Mouse (Mus musculus) MEL (cell line): ENCODE measurements around the gene Wdr90. TPM values are rescaled to one million over a fixed set of nuclear protein-coding genes. Genes with fewer than 3 reads are reported as not detected.

Experiments
- DNase-seq: peaks from one replicate; pipeline ENCODE4 v3.0.0; 2011; ENCODE audit warnings: low read depth, low spot score
- H3K27ac ChIP-seq: 2 replicates; pipeline ENCODE4 v1.5.1; 2012; ENCODE audit warnings: low read depth, mild to moderate bottlenecking, control low read depth, low read length, moderate library complexity; ENCODE audit not compliant: control insufficient read depth
- H3K27me3 ChIP-seq, 2 experiments: fragments of 150-350 bp in 1 of 2; sonication (generic) in 1 of 2; 2 replicates each; pipeline ENCODE4 v1.6.1; 2012; ENCODE audit warnings: low read length in 2 of 2, mild to moderate bottlenecking in 2 of 2, improper control_type of control experiment in 1 of 2, moderate library complexity in 1 of 2; ENCODE audit not compliant: insufficient read depth in 2 of 2, control insufficient read depth in 1 of 2
- H3K36me3 ChIP-seq, 2 experiments: 2 replicates each; pipeline ENCODE4 v1.6.1; 2012 to 2014; ENCODE audit warnings: low read length in 2 of 2, improper control_type of control experiment in 1 of 2, inconsistent platforms in 1 of 2, mild to moderate bottlenecking in 1 of 2; ENCODE audit not compliant: insufficient read depth in 2 of 2, control insufficient read depth in 1 of 2
- H3K4me1 ChIP-seq, 2 experiments: fragments of 150-350 bp in 1 of 2; sonication (generic) in 1 of 2; 2 replicates each; pipeline ENCODE4 v1.6.1; 2012; ENCODE audit warnings: low read length in 2 of 2, improper control_type of control experiment in 1 of 2, mild to moderate bottlenecking in 1 of 2; ENCODE audit not compliant: insufficient read depth in 2 of 2, control insufficient read depth in 1 of 2
- H3K4me3 ChIP-seq, 2 experiments: fragments of 150-350 bp in 1 of 2; sonication (generic) in 1 of 2; 2 replicates each; pipeline ENCODE4 v1.5.1; 2012; ENCODE audit warnings: low read depth in 2 of 2, low read length in 2 of 2, mild to moderate bottlenecking in 2 of 2, moderate library complexity in 2 of 2, control low read depth in 1 of 2, improper control_type of control experiment in 1 of 2; ENCODE audit not compliant: control insufficient read depth in 1 of 2, insufficient read depth in 1 of 2
- H3K79me2 ChIP-seq: 2 replicates; pipeline ENCODE4 v1.6.1; 2012; ENCODE audit warnings: mild to moderate bottlenecking, low read length, moderate library complexity; ENCODE audit not compliant: control insufficient read depth, poor library complexity, insufficient read depth
- H3K9ac ChIP-seq: 2 replicates; pipeline ENCODE4 v1.6.1; 2012; ENCODE audit warnings: low read depth, mild to moderate bottlenecking, control low read depth, low read length, moderate library complexity; ENCODE audit not compliant: control insufficient read depth, poor library complexity, severe bottlenecking
- H3K9me3 ChIP-seq: fragments of 150-350 bp; sonication (generic); replicated peaks from 2 replicates; pipeline ENCODE4 v1.6.1; 2012; ENCODE audit warnings: mild to moderate bottlenecking, low read length, improper control_type of control experiment, moderate library complexity; ENCODE audit not compliant: insufficient read depth
- BHLHE40 ChIP-seq: IDR thresholded peaks from 2 replicates; pipeline ENCODE4 v1.6.1; 2012; ENCODE audit warnings: low read depth, mild to moderate bottlenecking, inconsistent platforms, low read length, improper control_type of control experiment, borderline replicate concordance
- CHD2 ChIP-seq: IDR thresholded peaks from 2 replicates; pipeline ENCODE4 v1.6.1; 2011; ENCODE audit warnings: low read length, improper control_type of control experiment
- CTCF ChIP-seq, 3 experiments: IDR thresholded peaks in 2 of 3; conservative IDR thresholded peaks in 1 of 3; 2 replicates each; pipeline ENCODE4 v1.5.1; 2011 to 2012; ENCODE audit warnings: low read length in 3 of 3, low read depth in 2 of 3, mild to moderate bottlenecking in 2 of 3, improper control_type of control experiment in 1 of 3, inconsistent platforms in 1 of 3, mixed read lengths in 1 of 3, moderate library complexity in 1 of 3; ENCODE audit not compliant: control insufficient read depth in 1 of 3, insufficient read depth in 1 of 3, poor library complexity in 1 of 3, severe bottlenecking in 1 of 3
- ELF1 ChIP-seq: IDR thresholded peaks from 2 replicates; pipeline ENCODE4 v1.6.1; 2014; ENCODE audit warnings: low read depth, mild to moderate bottlenecking, inconsistent platforms, low read length, improper control_type of control experiment, moderate library complexity
- GATA1 ChIP-seq: IDR thresholded peaks from 2 replicates; pipeline ENCODE4 v1.6.1; 2011; ENCODE audit warnings: low read depth, low read length, improper control_type of control experiment
- HCFC1 ChIP-seq: IDR thresholded peaks from 2 replicates; pipeline ENCODE4 v1.6.1; 2012; ENCODE audit warnings: low read depth, mild to moderate bottlenecking, inconsistent platforms, low read length, improper control_type of control experiment, moderate library complexity
- JUND ChIP-seq: IDR thresholded peaks from 2 replicates; pipeline ENCODE4 v1.6.1; 2011; ENCODE audit warnings: low read depth, mild to moderate bottlenecking, improper control_type of control experiment, low read length
- MAFK ChIP-seq: IDR thresholded peaks from 2 replicates; pipeline ENCODE4 v1.6.1; 2011; ENCODE audit warnings: low read depth, mild to moderate bottlenecking, low read length, improper control_type of control experiment, borderline replicate concordance
- MAZ ChIP-seq: IDR thresholded peaks from 2 replicates; pipeline ENCODE4 v1.6.1; 2012; ENCODE audit warnings: low read depth, mild to moderate bottlenecking, inconsistent platforms, low read length, improper control_type of control experiment
- MEF2A ChIP-seq: IDR thresholded peaks from 2 replicates; pipeline ENCODE4 v1.6.1; 2014; ENCODE audit warnings: low read depth, mild to moderate bottlenecking, inconsistent platforms, low read length, improper control_type of control experiment; ENCODE audit not compliant: poor library complexity, insufficient replicate concordance, severe bottlenecking; ENCODE audit errors: extremely low read depth
- MYC ChIP-seq: IDR thresholded peaks from 2 replicates; pipeline ENCODE4 v1.6.1; 2011; ENCODE audit warnings: low read depth, mild to moderate bottlenecking, low read length, improper control_type of control experiment, moderate library complexity
- NRF1 ChIP-seq: IDR thresholded peaks from 2 replicates; pipeline ENCODE4 v1.6.1; 2014; ENCODE audit warnings: low read depth, mild to moderate bottlenecking, inconsistent platforms, low read length, improper control_type of control experiment, moderate library complexity; ENCODE audit not compliant: poor library complexity, insufficient read depth, severe bottlenecking
- POLR2A ChIP-seq, 2 experiments: IDR thresholded peaks; 2 replicates each; pipeline ENCODE4 v1.6.1; 2011 to 2012; ENCODE audit warnings: low read length in 2 of 2, mild to moderate bottlenecking in 2 of 2, control low read depth in 1 of 2, improper control_type of control experiment in 1 of 2, low read depth in 1 of 2, moderate library complexity in 1 of 2; ENCODE audit not compliant: control insufficient read depth in 1 of 2, insufficient read depth in 1 of 2, poor library complexity in 1 of 2
- POLR2AphosphoS2 ChIP-seq: IDR thresholded peaks from 2 replicates; pipeline ENCODE4 v1.6.1; 2011; ENCODE audit warnings: low read length, improper control_type of control experiment
- POLR2AphosphoS5 ChIP-seq: IDR thresholded peaks from 2 replicates; pipeline ENCODE4 v1.6.1; 2012; ENCODE audit warnings: low read depth, borderline replicate concordance, mild to moderate bottlenecking, inconsistent platforms, low read length, moderate library complexity, mixed read lengths
- SMC3 ChIP-seq: IDR thresholded peaks from 2 replicates; pipeline ENCODE4 v1.6.1; 2011; ENCODE audit warnings: low read depth, low read length, improper control_type of control experiment
- TCF12 ChIP-seq: IDR thresholded peaks from 2 replicates; pipeline ENCODE4 v1.6.1; 2014; ENCODE audit warnings: low read depth, mild to moderate bottlenecking, inconsistent platforms, low read length, improper control_type of control experiment, moderate library complexity
- UBTF ChIP-seq: IDR thresholded peaks from 2 replicates; pipeline ENCODE4 v1.6.1; 2012; ENCODE audit warnings: low read depth, mild to moderate bottlenecking, inconsistent platforms, low read length, improper control_type of control experiment, moderate library complexity, borderline replicate concordance; ENCODE audit not compliant: insufficient read depth
- USF1 ChIP-seq: IDR thresholded peaks from 2 replicates; pipeline ENCODE4 v1.6.1; 2014; ENCODE audit warnings: low read depth, mild to moderate bottlenecking, inconsistent platforms, low read length, improper control_type of control experiment, moderate library complexity
- ZC3H11A ChIP-seq: IDR thresholded peaks from 2 replicates; pipeline ENCODE4 v1.6.1; 2012; ENCODE audit warnings: low read depth, mild to moderate bottlenecking, inconsistent platforms, low read length, improper control_type of control experiment
- ZMIZ1 ChIP-seq: IDR thresholded peaks from 2 replicates; pipeline ENCODE4 v1.6.1; 2012; ENCODE audit warnings: low read depth, mild to moderate bottlenecking, inconsistent platforms, low read length, improper control_type of control experiment, moderate library complexity
- polyA plus RNA-seq, 2 experiments: library from polyadenylated mRNA; stranded (reverse) in 1 of 2; unstranded in 1 of 2; fragments of >175 nt in 1 of 2; fragments of >200 nt in 1 of 2; gene quantifications; 2 replicates each; pipeline versions ENCODE4 v1.2.1 to v1.2.4; 2012; ENCODE audit warnings: low replicate concordance in 2 of 2, low read depth in 1 of 2; ENCODE audit not compliant: insufficient read length in 2 of 2, insufficient read depth in 1 of 2, missing spikeins in 1 of 2
- total RNA-seq: library from RNA; depleted of rRNA; stranded (reverse); fragments of 300-350 nt; gene quantifications from 2 replicates; pipeline ENCODE4 v1.2.3, GENCODE M21; 2012

Wdr90 gene
- total and polyA plus RNA-seq, 3 experiments, result 23.7 to 44.5 TPM; not detected in 1

DNA sequence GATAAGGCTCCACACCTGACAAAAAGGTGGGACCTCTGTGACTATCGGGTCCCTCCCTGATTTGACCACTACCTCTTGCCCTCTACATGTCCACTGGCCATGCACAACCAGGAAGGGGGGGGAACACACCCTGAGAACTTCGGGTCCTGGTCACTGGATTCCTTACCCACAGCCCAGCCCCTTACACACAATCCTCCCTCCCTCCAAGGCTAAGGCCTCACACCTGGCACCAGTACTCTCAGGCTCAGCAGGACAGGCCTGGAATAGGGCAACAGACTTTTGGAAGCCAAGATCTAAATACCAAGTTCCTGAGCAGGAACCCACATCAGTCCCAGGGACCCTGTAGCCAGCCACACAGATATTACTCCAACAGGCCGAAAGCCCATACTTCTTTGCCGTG, 22.4 kb downstream of the Wdr90 start:
- DNase-seq, result no peak
- no peaks in the 10 kb centered on the region for H3K27me3 ChIP-seq
- TF ChIP-seq UBTF (no peak), MYC (no peak), POLR2AphosphoS2 (no peak), GATA1 (no peak), SMC3 (no peak), POLR2A (IDR thresholded peaks at IDR 0.05; ENCODE audit: control insufficient read depth in 1 of 2, insufficient read depth in 1 of 2, low read depth in 1 of 2, low read length in 2 of 2, poor library complexity in 1 of 2) (no peak), ZC3H11A (no peak)
- no peak overlapping the region for H3K9ac ChIP-seq
- H3K4me3 ChIP-seq, result no peak overlapping the region
- peaks cover 4 to 15% of the 10 kb centered on the region in 2 experiments; a peak in 3 of 4 replicates for H3K4me1 ChIP-seq
- H3K36me3 ChIP-seq, result no peaks in the 10 kb centered on the region; a peak in 2 of 4 replicates
- H3K9me3 ChIP-seq, result no peaks in the 10 kb centered on the region
- peaks cover 16% of the 10 kb centered on the region for H3K79me2 ChIP-seq
- H3K27ac ChIP-seq, result no peak overlapping the region

- Histone ChIP-seq H3K9ac (no peak overlapping the region), H3K27me3 (no peaks in the 10 kb centered on the region), H3K9me3 (no peaks in the 10 kb centered on the region), H3K36me3 (no peaks in the 10 kb centered on the region; a peak in 2 of 4 replicates), H3K4me3 (no peak overlapping the region), H3K79me2 (peaks cover 20% of the 10 kb centered on the region), H3K27ac (no peak overlapping the region), H3K4me1 (peaks cover 2 to 8% of the 10 kb centered on the region in 2 experiments; a peak in 3 of 4 replicates)
- TF ChIP-seq TCF12 (no peak), HCFC1 (no peak), NRF1 (no peak), MYC (no peak), USF1 (no peak), ZMIZ1 (no peak), BHLHE40 (no peak), POLR2AphosphoS5 (no peak), MAFK (no peak), UBTF (no peak), JUND (no peak), ELF1 (no peak), MEF2A (no peak), CHD2 (no peak), POLR2AphosphoS2 (no peak; the same call in 1 of the 2 replicates), CTCF (IDR thresholded peaks at IDR 0.05 in 2 of 3, conservative IDR thresholded peaks at IDR 0.05 in 1 of 3; ENCODE audit: control insufficient read depth in 1 of 3, insufficient read depth in 1 of 3, low read depth in 2 of 3, low read length in 3 of 3, poor library complexity in 1 of 3, severe bottlenecking in 1 of 3) (no peak), MAZ (no peak)
- no peak for DNase-seq
Measured at GRCm38 (mm10) chr17:25837533-25837932, 23.8 kb downstream of the Wdr90 start.
